Mouse (Mus musculus) lung, adult 18-20 months (tissue): ENCODE data around the gene Gm47289.
A peak's percentile ranks its signal among the peaks of the same experiment; 100 is the strongest.

ENCODE experiments used
- DNase-seq, 2 experiments: peaks; one replicate each; pipeline ENCODE4 v3.0.0; 2022; ENCODE audit warnings: mixed read lengths in 2 of 2

Gene Gm47289

DNA sequence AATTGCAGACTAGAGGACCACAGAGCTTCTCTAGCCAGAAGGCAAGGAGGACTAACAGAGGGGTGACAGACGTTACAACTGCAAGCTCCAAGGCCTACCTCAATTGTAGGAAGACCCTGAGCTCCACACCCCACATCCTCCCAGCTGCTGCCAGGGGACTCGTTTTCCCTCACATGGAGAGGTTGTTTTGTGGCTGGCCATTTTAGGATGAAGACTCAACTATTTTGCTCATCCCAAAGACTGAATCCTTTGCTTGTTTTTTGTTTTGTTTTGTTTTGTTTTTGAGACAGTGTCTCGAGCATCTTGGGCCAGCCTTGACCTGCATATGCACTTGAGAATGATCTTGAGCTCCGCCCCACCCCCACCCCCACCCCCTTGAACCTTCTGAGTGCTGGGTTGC lies at the start of gene Gm47289:
Gene Gm47289 (plus strand): TSS at position 301 of the 400 bp plus-strand sequence.
- no peak for DNase-seq

DNA sequence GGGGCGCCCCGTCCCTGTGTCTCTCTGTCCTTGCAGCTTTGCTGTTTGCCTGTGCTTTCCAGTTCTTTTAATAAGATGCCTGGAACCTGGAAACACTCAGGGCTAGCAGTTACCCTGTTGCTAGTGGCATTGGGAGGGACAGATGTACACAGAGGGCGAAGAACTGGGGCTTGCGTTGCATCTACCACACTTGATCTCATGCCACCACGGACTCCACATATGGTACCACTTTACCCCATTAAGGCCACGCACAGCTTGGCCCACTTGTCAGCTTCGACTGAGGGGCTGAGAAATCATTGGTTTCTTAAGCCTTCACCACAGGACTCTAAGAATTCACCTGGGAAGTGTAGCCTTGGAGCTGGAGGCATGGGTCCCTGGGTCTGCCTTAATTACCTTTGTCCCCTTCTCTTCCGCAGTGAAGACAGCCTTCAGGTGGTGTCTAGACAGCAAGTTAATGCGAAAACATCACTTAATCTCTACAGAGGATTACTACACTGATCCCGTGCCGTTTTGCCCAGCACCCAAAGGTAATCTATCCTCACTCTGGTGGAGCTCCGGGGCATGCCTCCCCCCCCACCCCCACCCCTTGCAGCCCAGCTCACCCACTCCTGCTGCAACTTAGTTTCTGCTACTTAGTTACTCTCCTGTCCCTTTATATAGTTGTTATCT lies 49.1 kb upstream of the Gm47289 start:
- no peak for DNase-seq

DNA sequence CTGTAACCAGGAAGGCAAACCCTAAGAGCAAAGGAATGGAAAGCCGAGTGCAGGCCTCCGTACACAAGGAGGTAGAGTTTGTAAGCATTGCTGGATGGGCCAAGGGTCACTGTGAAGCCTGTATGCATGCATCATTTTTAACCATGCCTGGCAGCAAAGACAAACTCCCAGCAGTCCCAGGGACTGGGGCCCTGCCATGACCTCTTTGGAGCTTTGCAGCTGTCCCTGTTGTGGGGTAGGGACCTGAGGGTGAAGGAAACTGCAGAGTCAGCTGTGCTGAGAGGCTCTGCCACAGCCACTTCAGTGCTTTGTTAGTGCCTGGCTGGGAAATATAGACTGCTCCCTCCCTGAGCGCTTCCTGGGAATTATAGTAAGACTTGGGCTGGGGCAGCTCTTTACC lies 48.3 kb upstream of the Gm47289 start:
- DNase-seq, result no peak

DNA sequence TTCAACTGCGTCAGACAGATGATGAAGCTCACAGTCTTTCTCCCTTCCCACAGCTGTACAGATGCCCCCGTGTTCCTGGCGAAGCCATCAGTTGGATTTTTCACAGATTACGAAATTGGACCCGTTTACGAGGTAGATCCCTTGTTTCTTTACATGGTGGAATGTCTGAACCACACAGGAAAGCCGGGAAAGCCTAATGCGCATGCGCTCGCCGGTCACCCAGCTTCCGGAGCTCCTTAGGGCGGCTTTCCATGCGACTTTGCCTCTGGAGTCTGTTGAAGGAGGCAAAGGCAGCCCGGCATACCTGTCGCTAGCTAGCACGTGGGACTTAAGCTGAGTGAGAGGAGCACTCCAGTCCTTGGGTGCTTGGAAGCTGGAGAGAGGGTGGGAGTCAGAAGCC lies 44.0 kb upstream of the Gm47289 start:
- no peak for DNase-seq

DNA sequence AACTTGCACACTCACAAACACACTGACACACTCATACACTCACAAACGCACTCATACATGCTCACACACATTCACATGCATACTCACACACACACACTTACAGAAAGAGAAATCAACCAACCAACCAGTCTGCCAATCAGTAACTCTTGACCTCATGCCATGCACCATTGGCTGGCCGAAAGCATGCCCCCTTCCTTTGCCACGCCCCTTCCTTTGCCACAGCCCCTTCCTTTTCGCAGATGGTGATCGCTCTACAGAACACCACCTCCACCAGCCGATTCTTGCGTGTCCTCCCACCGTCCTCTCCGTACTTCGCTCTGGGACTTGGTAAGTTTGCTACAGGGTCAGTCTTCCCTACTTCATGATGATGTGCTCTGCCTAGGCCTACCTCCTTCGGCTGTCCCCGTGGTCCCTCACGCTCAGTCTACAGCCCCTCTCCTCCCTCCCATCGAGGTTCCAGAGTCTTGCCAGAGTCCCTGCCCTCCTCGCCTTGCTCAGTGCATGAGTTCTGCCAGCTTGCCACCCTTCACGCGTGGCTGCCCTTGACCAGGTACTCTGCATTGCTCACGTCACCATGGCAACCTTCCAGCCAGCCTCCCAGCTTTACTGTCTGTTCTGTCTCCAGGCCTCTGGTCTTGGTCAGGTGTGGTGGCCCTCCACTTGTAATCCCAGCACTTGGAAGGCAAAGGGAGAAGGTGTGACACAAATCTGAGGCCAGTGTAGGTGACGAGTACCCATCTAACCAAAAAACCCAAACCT lies 39.4 kb upstream of the Gm47289 start:
- DNase-seq, result no peak

DNA sequence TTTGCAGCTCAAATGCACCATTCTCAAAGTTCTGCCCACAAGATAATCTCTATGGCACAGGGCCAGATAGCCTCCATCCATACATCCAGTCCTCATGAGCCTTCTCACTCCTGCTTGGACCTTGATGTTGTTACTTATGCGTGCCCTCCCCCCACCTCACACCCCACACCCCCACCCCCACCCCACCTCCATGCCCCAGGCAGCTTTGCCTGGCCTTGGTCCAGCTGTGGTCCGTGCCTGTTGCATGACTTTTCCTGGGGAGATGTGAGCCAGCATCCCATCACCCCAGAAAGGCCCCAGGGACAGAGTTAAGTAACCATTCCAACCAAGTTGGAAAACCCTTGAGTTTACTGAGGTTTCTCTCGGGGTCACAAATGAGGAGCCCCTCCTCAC lies 38.8 kb upstream of the Gm47289 start:
- DNase-seq, result no peak

DNA sequence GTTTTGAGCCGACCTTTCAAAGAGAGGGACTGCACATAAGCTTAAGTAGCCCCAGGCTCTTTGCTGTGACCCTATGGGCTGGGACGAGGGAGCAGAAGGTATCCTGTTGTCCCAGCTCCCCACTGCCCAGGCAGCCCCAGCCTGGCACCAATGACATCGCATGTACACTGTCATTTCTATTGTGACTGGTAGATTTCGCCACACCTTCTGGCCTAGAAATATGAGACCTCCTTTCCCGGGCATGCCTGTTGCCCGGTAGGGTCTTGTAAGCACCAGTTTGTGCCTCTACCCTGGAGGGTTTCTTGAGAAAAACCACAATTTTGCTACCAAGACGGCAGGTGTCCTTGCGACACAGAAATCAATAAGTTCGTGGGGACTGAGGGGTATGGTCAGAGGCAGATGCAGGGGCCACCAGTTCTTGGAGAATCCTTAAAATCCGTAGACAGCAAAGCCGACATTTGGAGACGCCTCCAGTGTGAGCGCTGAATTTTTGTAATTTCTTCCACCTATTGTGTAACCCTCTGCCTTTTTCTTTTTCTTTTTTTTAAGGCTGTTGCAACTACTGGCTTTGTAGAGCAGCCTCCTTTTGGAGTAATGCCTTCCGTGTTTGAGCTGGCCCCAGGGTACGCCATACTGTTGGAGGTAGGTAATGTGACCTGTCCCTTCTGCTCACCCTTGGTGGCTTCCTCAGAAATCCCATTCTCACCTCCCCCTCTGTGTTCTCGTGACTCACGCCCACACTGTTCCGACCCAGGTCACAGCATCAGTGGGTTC lies 36.2 kb upstream of the Gm47289 start:
- DNase-seq, result no peak

- DNase-seq, result no peak
Measured at GRCm38 (mm10) chr9:119128436-119129181, 30.4 kb upstream of the Gm47289 start.

DNA sequence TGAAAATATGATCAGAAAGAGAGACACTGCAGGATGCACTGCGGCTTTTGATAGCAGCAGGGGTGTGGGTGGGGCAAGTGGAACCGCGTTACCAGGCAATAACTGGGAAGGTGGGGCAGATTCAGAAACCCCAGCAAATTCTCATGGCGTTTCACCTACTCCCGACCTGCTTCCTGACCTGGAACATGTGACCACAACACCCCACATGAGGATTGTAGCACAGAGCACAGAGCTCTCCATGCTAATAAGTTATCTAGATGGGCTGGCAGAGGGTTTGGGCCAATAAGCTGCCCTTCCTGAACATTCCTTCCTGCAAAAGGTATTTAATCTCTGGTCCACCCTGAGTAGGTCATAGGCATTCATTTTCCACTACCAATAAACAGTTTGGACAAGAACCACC lies 28.3 kb upstream of the Gm47289 start:
- DNase-seq, result no peak

- no peak for DNase-seq
Measured at GRCm38 (mm10) chr9:119138836-119139235, 20.1 kb upstream of the Gm47289 start.

DNA sequence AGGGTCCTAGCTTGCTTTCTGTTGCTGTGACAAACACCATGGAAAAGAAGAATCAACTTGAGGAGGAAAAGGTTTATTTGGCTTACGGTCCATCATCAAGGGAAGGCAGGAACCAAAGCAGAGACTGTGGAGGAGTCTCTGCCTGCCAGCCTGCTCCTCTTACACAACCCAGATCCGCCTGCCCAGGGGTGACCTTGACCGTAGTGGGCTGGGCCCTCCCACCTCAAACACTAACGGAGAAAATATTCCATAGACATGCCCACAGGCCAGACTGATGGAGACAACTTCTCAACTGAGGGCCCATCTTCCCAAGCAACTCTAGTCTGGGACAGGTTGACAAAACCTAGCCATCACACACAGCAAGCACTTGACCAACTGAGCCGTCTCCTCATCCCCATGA lies 16.9 kb upstream of the Gm47289 start:
- no peak for DNase-seq

GRCm38 (mm10) chr9:119143372-119143771 lies 15.6 kb upstream of the Gm47289 start:
- DNase-seq, result no peak

DNA sequence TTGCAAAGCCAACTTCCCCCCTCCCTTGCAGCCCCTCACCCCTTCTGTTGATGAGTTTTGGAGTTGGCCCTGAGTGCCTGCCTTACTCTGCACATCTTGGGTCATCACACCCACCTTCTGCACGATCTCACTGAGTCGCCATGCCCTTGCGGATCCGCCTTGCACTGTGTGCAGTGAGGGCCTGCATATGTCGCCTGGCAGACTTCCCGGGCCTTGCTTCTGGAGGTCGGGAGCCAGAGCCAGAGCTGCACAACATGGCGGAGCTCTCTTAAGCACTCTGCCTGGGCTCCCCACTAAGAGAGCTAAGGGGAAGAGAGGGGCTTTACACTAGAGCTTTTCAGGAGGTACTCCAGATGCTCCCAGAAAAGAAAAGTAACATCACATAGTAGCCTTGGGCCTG lies 14.3 kb upstream of the Gm47289 start:
- DNase-seq, result no peak

DNA sequence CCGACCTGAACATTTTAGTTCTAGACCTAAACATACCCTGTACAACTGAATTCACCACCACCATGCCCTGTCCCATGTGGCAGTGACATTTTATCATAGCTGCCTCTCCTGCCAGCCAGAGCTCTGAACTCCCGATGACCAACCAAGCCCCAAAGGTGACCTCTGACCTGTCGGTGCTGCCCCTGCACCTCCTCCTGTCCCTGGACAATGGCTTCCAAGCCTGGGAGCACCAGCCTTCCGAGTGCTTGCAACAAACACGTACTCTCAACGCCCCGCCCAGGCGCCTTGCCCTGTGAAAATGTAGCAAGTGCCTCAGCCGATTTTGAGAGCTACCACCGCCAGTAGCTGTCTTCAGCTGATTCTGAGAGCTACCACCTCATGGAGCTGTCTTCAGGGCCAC lies 13.8 kb upstream of the Gm47289 start:
- DNase-seq, result no peak

DNA sequence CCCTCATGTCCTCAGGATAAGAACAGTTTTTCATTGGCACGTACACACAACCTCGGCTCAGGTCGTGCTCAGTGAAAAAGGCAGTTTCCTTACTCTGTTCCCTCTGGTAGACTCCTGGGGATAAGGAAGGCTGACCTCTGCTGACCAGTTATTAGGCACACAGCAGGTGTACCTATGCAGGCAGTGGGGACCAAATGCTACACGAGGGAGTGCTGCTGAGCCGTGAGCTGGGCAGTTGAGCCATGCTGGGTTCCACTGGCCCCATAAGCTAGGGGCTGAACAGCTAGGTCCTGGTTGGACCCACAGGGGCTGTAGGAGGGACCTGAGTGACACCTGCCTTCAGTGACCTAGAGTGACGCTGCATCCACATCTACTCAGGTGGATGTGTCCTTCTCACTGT lies 13.3 kb upstream of the Gm47289 start:
- DNase-seq, result no peak

DNA sequence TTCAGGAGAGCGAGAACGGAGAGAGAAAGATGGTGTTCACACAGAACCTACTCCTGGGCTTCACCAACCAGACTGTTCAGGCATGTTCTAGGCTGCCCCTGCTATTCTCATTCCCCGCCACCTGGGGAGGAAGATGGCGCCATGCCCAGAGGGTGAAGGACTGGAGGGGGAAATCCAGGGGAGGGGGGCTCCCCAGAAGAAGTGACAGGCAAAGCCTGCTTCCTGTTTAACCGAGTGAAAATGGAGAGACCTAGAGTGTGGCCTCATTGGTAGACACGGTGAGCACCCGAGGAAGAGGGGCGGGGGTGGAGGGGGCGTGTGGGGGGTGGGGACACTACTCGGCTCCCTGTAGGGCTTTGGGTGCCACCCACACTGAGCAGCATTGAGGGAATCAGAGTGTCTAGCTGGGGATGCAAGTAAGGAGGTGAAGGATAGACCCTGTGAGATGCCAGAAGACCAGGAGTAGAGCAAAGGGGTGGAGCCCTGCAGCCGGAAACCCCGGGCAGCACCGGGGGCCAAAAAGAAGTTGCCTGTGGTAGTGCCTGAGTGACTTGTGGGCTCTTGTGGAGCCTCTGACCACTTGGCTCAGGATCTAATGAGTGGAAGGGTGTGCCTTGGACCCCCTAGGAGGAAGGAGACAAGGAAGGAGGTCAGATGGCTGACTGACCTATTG lies 12.7 kb upstream of the Gm47289 start:
- no peak for DNase-seq

GRCm38 (mm10) chr9:119149601-119150000 lies 9.4 kb upstream of the Gm47289 start:
- no peak for DNase-seq

- DNase-seq, result no peak
Measured at GRCm38 (mm10) chr9:119151751-119152150, 7.2 kb upstream of the Gm47289 start.

DNA sequence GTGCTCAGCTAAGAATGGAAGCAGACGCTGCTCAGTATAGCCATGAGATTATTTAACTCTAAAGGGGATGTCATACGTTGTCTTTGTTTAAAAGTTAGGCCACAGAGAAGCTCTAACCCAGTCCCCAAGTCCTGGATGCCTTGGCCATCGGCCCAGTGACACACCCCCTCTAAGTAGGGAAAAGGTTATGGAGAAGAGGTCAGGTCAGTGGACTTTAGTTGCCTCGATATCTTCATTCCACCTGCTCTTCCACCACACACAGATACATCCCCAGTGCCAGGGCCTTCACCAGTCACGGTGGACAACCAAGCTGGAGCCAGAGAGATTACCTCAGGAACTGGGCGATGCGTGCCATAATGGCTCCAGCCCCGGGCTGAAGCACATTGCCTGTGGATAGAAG lies 3.5 kb upstream of the Gm47289 start:
- DNase-seq, result no peak

- DNase-seq, result no peak
Measured at GRCm38 (mm10) chr9:119155826-119156225, 3.1 kb upstream of the Gm47289 start.

DNA sequence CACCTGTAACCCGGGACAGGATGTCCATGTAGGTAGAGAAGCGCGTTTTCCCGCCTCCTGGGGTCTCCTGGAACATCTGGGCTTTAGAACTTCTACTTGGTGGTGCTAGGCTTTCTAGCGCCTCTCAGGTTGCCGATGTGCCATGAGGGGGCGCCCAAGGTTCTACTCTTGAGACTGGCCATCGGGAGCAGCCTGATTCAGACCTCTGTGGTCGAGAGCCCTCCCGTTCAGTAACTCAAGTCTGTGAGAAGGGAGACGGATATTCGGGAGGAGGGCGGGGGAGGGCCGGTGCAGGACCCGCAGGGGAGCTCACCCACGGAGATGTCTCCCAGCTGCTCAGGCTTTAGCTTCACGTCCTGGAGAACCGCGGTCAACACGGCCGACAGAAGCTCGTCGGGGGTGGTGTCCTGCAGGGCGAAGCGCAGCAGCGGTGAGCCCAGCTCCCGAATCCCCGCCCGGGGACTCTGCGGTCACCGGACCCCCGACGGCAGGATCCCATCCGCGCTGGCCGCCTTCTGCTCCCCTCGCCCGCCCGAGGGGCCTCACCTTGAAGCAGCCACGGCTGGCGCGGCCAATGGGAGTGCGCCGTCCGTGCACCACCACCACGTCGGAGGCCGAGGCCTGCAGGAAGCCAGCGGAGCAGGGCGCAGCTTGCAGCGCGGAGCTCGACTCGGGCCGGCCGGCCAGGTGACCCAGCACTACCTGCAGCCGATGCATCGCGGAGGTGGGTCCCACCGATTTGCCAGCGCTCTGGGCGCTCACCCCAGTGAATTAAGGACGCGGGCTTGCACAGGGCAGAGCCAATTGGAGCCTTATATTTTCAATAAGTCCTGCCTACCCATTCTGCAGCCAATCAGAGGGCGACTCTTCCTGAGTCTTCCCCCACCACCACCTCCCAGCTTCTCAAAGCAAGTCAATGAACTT lies 2.4 kb upstream of the Gm47289 start, which contains the start of gene Acaa1b:
Gene Acaa1b (minus strand): TSS at position 816 of the 924 bp plus-strand sequence.
- DNase-seq, result peak; percentile 79 to 81
